8 mouse cellular contexts compared by ENCODE assay signal in the genomic region with DNA sequence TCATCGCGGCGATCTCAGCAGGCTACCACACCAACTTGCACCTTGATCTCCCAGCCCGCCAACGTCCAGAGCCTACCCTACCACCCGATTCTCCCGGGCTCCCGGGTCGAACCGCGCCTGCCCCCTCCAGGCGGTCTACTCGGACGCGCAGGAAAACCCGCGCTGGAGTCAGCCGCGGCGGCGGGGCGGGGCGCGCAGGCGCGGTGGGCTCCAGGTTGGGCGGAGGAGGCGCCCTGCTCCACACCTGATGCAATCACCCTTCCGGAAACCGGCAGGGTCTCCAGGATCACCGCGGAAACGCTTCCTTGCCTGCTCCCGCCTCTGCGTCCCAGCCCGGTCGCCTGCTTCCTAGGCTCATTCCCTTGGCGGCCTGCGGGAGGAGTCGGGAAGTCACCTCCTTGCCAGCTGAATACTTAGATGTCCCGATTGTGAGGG. TPM values are rescaled to one million over a fixed set of nuclear protein-coding genes. Genes with fewer than 3 reads are reported as not detected.
DNase-seq lines count a peak whose midpoint lies in the region; ATAC-seq and TF ChIP-seq lines count a peak whose summit lies in the region.

No protein-coding gene starts in this region.

- H3K4me1 ChIP-seq in forebrain, embryonic 14.5 days (ENCODE audit: control insufficient read depth, insufficient read depth, low read length) = peaks cover 11% of the 10 kb centered on the region
- peaks cover 3% of the 10 kb centered on the region; the same call in 1 of the 2 replicates for H3K4me1 ChIP-seq in heart, postnatal 0 days (ENCODE audit: control insufficient read depth, insufficient read depth)
- peaks cover under 1% of the 10 kb centered on the region; the same call in 1 of the 2 replicates for H3K4me1 ChIP-seq in liver, embryonic 15.5 days (replicated peaks)
- peaks cover 37% of the 10 kb centered on the region for H3K4me1 ChIP-seq in neural tube, embryonic 15.5 days

- peak; percentile 73 for ATAC-seq in cerebellum, adult (ENCODE audit: insufficient number of reproducible peaks, low FRiP score, low TSS enrichment)
- ATAC-seq in forebrain, embryonic 14.5 days = peak; percentile 54
- peak; percentile 69 for ATAC-seq in heart, postnatal 0 days (ENCODE audit: insufficient read depth, low read depth)
- peak; percentile 43 for ATAC-seq in liver, embryonic 15.5 days (ENCODE audit: insufficient read depth)
- ATAC-seq in neural tube, embryonic 15.5 days (ENCODE audit: low FRiP score) = peak; percentile 76

- under 1% methylated on average over 41 of the region's 41 CpGs for WGBS in forebrain, embryonic 14.5 days
- WGBS in heart, postnatal 0 days = 0% methylated on average over 41 of the region's 41 CpGs
- WGBS in liver, embryonic 15.5 days (ENCODE audit: insufficient replicate concordance) = under 1% methylated on average over 41 of the region's 41 CpGs
- WGBS in neural tube, embryonic 15.5 days = under 1% methylated on average over 41 of the region's 41 CpGs

- H3K9me3 ChIP-seq in forebrain, embryonic 14.5 days (replicated peaks; ENCODE audit: control insufficient read depth, low read length) = no peaks in the 10 kb centered on the region
- no peaks in the 10 kb centered on the region for H3K9me3 ChIP-seq in heart, postnatal 0 days (replicated peaks; ENCODE audit: control insufficient read depth, low read length)
- no peaks in the 10 kb centered on the region for H3K9me3 ChIP-seq in liver, embryonic 15.5 days (replicated peaks)
- no peaks in the 10 kb centered on the region for H3K9me3 ChIP-seq in neural tube, embryonic 15.5 days (replicated peaks)

- peak overlapping the region; percentile 75 for H3K4me2 ChIP-seq in forebrain, embryonic 14.5 days (ENCODE audit: low read length)
- H3K4me2 ChIP-seq in heart, postnatal 0 days (ENCODE audit: low read depth, low read length) = peak overlapping the region; percentile 73
- H3K4me2 ChIP-seq in liver, embryonic 15.5 days = peak overlapping the region; percentile 60
- peak overlapping the region; percentile 71 for H3K4me2 ChIP-seq in neural tube, embryonic 15.5 days

- no peaks in the 10 kb centered on the region for H3K36me3 ChIP-seq in forebrain, embryonic 14.5 days (ENCODE audit: control insufficient read depth, insufficient read depth, low read length)
- H3K36me3 ChIP-seq in heart, postnatal 0 days (replicated peaks; ENCODE audit: control insufficient read depth, insufficient read depth, low read length) = no peaks in the 10 kb centered on the region
- H3K36me3 ChIP-seq in liver, embryonic 15.5 days (replicated peaks) = no peaks in the 10 kb centered on the region
- no peaks in the 10 kb centered on the region for H3K36me3 ChIP-seq in neural tube, embryonic 15.5 days

- peak overlapping the region; percentile 53 for H3K4me3 ChIP-seq in forebrain, embryonic 14.5 days (ENCODE audit: low read depth, low read length)
- peak overlapping the region; percentile 58 for H3K4me3 ChIP-seq in heart, postnatal 0 days (ENCODE audit: low read depth, low read length)
- peak overlapping the region; percentile 50 for H3K4me3 ChIP-seq in liver, embryonic 15.5 days (replicated peaks)
- H3K4me3 ChIP-seq in neural tube, embryonic 15.5 days (replicated peaks) = peak overlapping the region; percentile 61

- H3K27ac ChIP-seq in forebrain, embryonic 14.5 days (ENCODE audit: low read depth, low read length) = peak overlapping the region; percentile 52
- H3K27ac ChIP-seq in heart, postnatal 0 days (ENCODE audit: low read depth) = peak overlapping the region; percentile 40
- no peak overlapping the region for H3K27ac ChIP-seq in liver, embryonic 15.5 days (replicated peaks)
- H3K27ac ChIP-seq in neural tube, embryonic 15.5 days (replicated peaks) = peak overlapping the region; percentile 79

- DNase-seq in CD8-positive naive resting alpha-beta T cell, adult 2 months (ENCODE audit: low read depth in 2 of 2, low spot score in 2 of 2) = peak; percentile 44 to 48
- DNase-seq in forebrain, embryonic 14.5 days (ENCODE audit: low spot score) = peak; percentile 78
- peak; percentile 74 for DNase-seq in heart, postnatal 0 days (ENCODE audit: low spot score)
- peak; percentile 91 to 95 for DNase-seq in kidney, postnatal 4 days
- peak; percentile 56 for DNase-seq in thymus, postnatal 0 days (ENCODE audit: low spot score)

- TF ChIP-seq CTCF in heart, postnatal 0 days (IDR thresholded peaks at IDR 0.05; ENCODE audit: low read depth) = peak; percentile 46

- peak overlapping the region; percentile 77 for H3K9ac ChIP-seq in forebrain, embryonic 14.5 days (ENCODE audit: low read length)
- peak overlapping the region; percentile 56; the same call in 1 of the 2 replicates for H3K9ac ChIP-seq in heart, postnatal 0 days (replicated peaks; ENCODE audit: low read depth, low read length)
- no peak overlapping the region; the same call in 1 of the 2 replicates for H3K9ac ChIP-seq in liver, embryonic 15.5 days
- peak overlapping the region; percentile 70 for H3K9ac ChIP-seq in neural tube, embryonic 15.5 days (replicated peaks)

- no peaks in the 10 kb centered on the region for H3K27me3 ChIP-seq in forebrain, embryonic 14.5 days (replicated peaks; ENCODE audit: control insufficient read depth, insufficient read depth, low read length)
- no peaks in the 10 kb centered on the region for H3K27me3 ChIP-seq in heart, postnatal 0 days (ENCODE audit: control insufficient read depth, insufficient read depth, low read length)
- H3K27me3 ChIP-seq in liver, embryonic 15.5 days = peaks cover 58% of the 10 kb centered on the region
- no peaks in the 10 kb centered on the region for H3K27me3 ChIP-seq in neural tube, embryonic 15.5 days (replicated peaks)

- TF ChIP-seq EP300 in heart, postnatal 0 days (IDR thresholded peaks at IDR 0.05; ENCODE audit: low read depth) = peak; percentile 64; the same call in 1 of the 2 replicates

RNA-seq across cellular contexts. Expression of a gene that starts 1.6 kb away (rescaled TPM):
- 60.6 and 75.0 TPM in 2 replicates for polyA plus RNA-seq in forebrain, embryonic 14.5 days (2014; fragmentation: Nextera tagmentation; extraction: Ambion mirVana)
- total RNA-seq in heart, postnatal 0 days (2014; rRNA removed; ENCODE audit: low replicate concordance) = 31.1 and 41.0 TPM in 2 replicates
- polyA plus RNA-seq in heart, postnatal 0 days (2015; fragmentation: Nextera tagmentation; extraction: Ambion mirVana) = 31.8 and 31.9 TPM in 2 replicates
- polyA plus RNA-seq in liver, embryonic 15.5 days (2015; fragmentation: Nextera tagmentation; extraction: Ambion mirVana) = 4.8 and 6.0 TPM in 2 replicates
- polyA plus RNA-seq in neural tube, embryonic 15.5 days (2015; fragmentation: Nextera tagmentation; extraction: Ambion mirVana) = 98.8 and 118 TPM in 2 replicates
- polyA plus RNA-seq in thymus, postnatal 0 days (2015; fragmentation: Nextera tagmentation; extraction: Ambion mirVana) = 7.3 and 10.6 TPM in 2 replicates

RNA-seq across cellular contexts. Expression of a gene that starts 55.7 kb away (rescaled TPM):
- 1,206 and 1,411 TPM in 2 replicates for polyA plus RNA-seq in forebrain, embryonic 14.5 days (2014; fragmentation: Nextera tagmentation; extraction: Ambion mirVana)
- total RNA-seq in heart, postnatal 0 days (2014; rRNA removed; ENCODE audit: low replicate concordance) = 97.4 and 108 TPM in 2 replicates
- 56.7 and 69.9 TPM in 2 replicates for polyA plus RNA-seq in heart, postnatal 0 days (2015; fragmentation: Nextera tagmentation; extraction: Ambion mirVana)
- polyA plus RNA-seq in liver, embryonic 15.5 days (2015; fragmentation: Nextera tagmentation; extraction: Ambion mirVana) = 1.5 and 2.3 TPM in 2 replicates
- polyA plus RNA-seq in neural tube, embryonic 15.5 days (2015; fragmentation: Nextera tagmentation; extraction: Ambion mirVana) = 1,207 and 1,502 TPM in 2 replicates
- polyA plus RNA-seq in thymus, postnatal 0 days (2015; fragmentation: Nextera tagmentation; extraction: Ambion mirVana) = 3.8 and 4.3 TPM in 2 replicates

Comparison
In these comparisons a context has a peak if more than half of its experiments do, and no peak if none do; other contexts are left out.
1. RNA of a gene that starts 55.7 kb away (polyA plus RNA-seq): 1,207 to 1,502 TPM in neural tube, embryonic 15.5 days and 1,206 to 1,411 TPM in forebrain, embryonic 14.5 days; 56.7 to 69.9 TPM in heart, postnatal 0 days, 3.8 to 4.3 TPM in thymus, postnatal 0 days and 1.5 to 2.3 TPM in liver, embryonic 15.5 days; every median in the first group is over 10 times any median in the second.
2. Peak in every context shown above with its lines, with median percentiles within 50 percentile points of each other: DNase-seq, ATAC-seq, H3K4me2 ChIP-seq and H3K4me3 ChIP-seq.